Mouse (Mus musculus): ENCODE data around the gene Gm8108.
"Not testable (repeated sequence)": the region's sequence is repeated elsewhere in the genome, so short reads cannot be mapped to it uniquely, and the experiment has no call there.

The Gm8108 gene

DNA sequence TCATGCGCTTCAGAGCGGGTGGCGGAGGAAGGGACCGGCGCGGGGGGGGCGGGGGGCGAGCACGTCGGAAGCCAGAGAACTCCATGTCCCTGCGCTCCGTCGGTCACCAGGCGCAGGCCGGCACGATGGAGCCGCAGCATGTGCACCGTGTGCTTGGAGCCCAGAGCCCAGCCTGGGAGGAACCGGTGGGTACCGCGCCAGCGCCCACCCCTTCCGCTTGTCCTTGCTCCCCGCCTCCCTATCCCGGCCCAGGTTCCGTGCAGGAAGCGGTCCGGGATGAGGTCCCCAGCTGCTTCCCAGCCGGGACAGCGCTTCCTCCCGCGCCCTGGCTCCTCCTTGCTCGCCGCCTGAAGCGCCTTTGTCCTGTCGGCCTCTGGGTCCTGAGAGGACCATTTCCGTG lies at the start of gene Gm8108:
Gm8108 (plus strand) TSS at position 101 of the 400 bp plus-strand sequence.
- not testable (repeated sequence) for DNase-seq (ENCODE audit: low spot score)

- not testable (repeated sequence) for DNase-seq (ENCODE audit: low spot score)
Measured at GRCm38 (mm10) chr14:4083820-4084219, 26.5 kb upstream of the Gm8108 start, which contains the start of gene Gm3115. Gm3115 (plus strand) TSS chr14:4084120.

DNA sequence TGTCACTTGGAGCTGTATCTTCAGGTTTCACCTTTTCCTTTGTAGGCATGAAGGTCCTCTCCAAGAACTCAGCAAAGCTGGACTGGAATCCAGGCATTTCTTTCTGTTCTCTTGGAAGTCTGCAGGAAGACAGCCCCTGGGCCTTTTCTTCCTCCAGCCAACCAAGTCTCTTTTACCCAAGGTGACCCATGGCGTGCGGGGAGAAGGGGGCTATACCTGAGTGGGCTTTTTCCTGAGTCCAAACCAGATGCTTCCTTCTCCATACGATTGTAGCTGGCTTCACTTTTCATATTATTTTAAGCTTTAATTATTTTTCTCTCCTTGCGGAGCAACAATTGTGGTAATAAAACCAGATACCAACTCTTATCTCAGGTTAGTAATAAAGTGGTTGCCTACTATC lies 31.3 kb downstream of the Gm8108 start:
- DNase-seq (ENCODE audit: low spot score): not testable (repeated sequence)

DNA sequence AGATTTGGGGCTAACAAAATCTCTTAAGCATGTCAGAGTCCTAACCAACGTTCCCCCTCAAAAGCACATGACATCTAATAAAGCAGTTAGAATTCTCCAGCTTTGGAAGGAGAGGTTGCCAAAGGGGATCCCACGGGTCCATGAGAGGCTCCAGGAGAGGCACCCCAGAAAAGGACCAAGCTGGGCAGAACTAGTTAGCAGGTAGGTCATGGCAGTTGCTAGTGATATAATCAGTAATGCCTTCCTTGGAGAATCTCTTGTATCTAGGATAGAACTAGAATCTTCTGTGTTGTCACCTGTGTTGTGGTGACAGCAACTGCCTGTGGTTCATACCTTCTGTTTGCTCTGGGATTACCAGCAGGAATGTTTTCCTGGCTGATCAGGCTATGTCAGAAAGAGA lies 54.4 kb downstream of the Gm8108 start, which contains the start of gene Gm3127:
Gm3127 (plus strand) TSS at position 301 of the 400 bp plus-strand sequence.
- DNase-seq (ENCODE audit: low spot score): not testable (repeated sequence)

- not testable (repeated sequence) for DNase-seq (ENCODE audit: low spot score)
Measured at GRCm38 (mm10) chr14:4182030-4182429, 71.7 kb downstream of the Gm8108 start.

Measured in left cerebral cortex, adult 11 months (tissue).